ENCODE assay signal across 25 mouse cellular contexts in genomic region chr17:7679786-7680185, GRCm38 (mm10).
"Had no signal": no experiment of that assay in that cellular context is flagged by ENCODE, and none has a peak within 500 bp of the region (broad histone marks: within the 10 kb centered on the region; RNA-seq: fewer than 3 reads in every experiment).

No protein-coding gene starts in this region.

- H3K27ac ChIP-seq: embryonic facial prominence, embryonic 10.5 days; embryonic facial prominence, embryonic 12.5 days; embryonic facial prominence, embryonic 13.5 days; embryonic facial prominence, embryonic 15.5 days; forebrain, embryonic 10.5 days; forebrain, embryonic 12.5 days; forebrain, embryonic 13.5 days; forebrain, embryonic 15.5 days had no signal

- DNase-seq: cerebellum, adult 18-20 months; cerebellum, adult 2 months; cerebellum, adult 8-10 months; cerebellum, adult 9-10 months; cerebellum, adult 9-11 months; cerebellum, postnatal 10 days; cerebellum, postnatal 14 days; cerebellum, postnatal 25 days; cerebellum, postnatal 36 days; embryo, embryonic 11 days; forebrain, postnatal 0 days; gastrocnemius, postnatal 14 days; gastrocnemius, postnatal 25 days; gastrocnemius, postnatal 36 days had no signal

- H3K4me1 ChIP-seq: embryonic facial prominence, embryonic 13.5 days; embryonic facial prominence, embryonic 15.5 days; forebrain, embryonic 10.5 days; forebrain, embryonic 12.5 days; forebrain, embryonic 13.5 days; forebrain, embryonic 15.5 days had no signal

- H3K4me3 ChIP-seq: embryonic facial prominence, embryonic 10.5 days; embryonic facial prominence, embryonic 12.5 days; embryonic facial prominence, embryonic 13.5 days; embryonic facial prominence, embryonic 15.5 days; erythroblast, embryonic 14.5 days; forebrain, embryonic 10.5 days; forebrain, embryonic 12.5 days; forebrain, embryonic 13.5 days; forebrain, embryonic 15.5 days had no signal

- H3K36me3 ChIP-seq: embryonic facial prominence, embryonic 10.5 days; embryonic facial prominence, embryonic 12.5 days; embryonic facial prominence, embryonic 13.5 days; embryonic facial prominence, embryonic 15.5 days; forebrain, embryonic 10.5 days; forebrain, embryonic 12.5 days; forebrain, embryonic 15.5 days had no signal

- H3K27me3 ChIP-seq: embryonic facial prominence, embryonic 12.5 days; embryonic facial prominence, embryonic 13.5 days; embryonic facial prominence, embryonic 15.5 days; forebrain, embryonic 12.5 days; forebrain, embryonic 13.5 days; forebrain, embryonic 15.5 days had no signal

- H3K9me3 ChIP-seq: embryonic facial prominence, embryonic 10.5 days; embryonic facial prominence, embryonic 12.5 days; embryonic facial prominence, embryonic 13.5 days; embryonic facial prominence, embryonic 15.5 days; forebrain, embryonic 10.5 days; forebrain, embryonic 12.5 days; forebrain, embryonic 13.5 days; forebrain, embryonic 15.5 days had no signal

- ATAC-seq: forebrain, embryonic 13.5 days; forebrain, embryonic 14.5 days; forebrain, embryonic 15.5 days; forebrain, embryonic 16.5 days; forebrain, postnatal 0 days had no signal

- H3K9ac ChIP-seq: embryonic facial prominence, embryonic 12.5 days; embryonic facial prominence, embryonic 13.5 days; embryonic facial prominence, embryonic 15.5 days; forebrain, embryonic 12.5 days; forebrain, embryonic 13.5 days; forebrain, embryonic 15.5 days; forebrain, postnatal 0 days had no signal

- H3K4me2 ChIP-seq: embryonic facial prominence, embryonic 12.5 days; embryonic facial prominence, embryonic 13.5 days; embryonic facial prominence, embryonic 15.5 days; forebrain, embryonic 12.5 days; forebrain, embryonic 13.5 days; forebrain, embryonic 15.5 days had no signal
